Mouse (Mus musculus): ENCODE results near the gene Olfr410.

Gene Olfr410

GRCm38 (mm10) chr11:74337931-74338330 lies at the start of gene Olfr410:
Gene Olfr410, minus strand, starts transcription at chr11:74338031.
- DNase-seq (ENCODE audit: low spot score), result no peak

- DNase-seq (ENCODE audit: low spot score), result no peak
These were observed 49.4 kb upstream of the Olfr410 start for GRCm38 (mm10) chr11:74387203-74387602.

- DNase-seq (ENCODE audit: low spot score), result no peak
These were observed 47.8 kb upstream of the Olfr410 start for GRCm38 (mm10) chr11:74385674-74386073.

GRCm38 (mm10) chr11:74379166-74379873 lies 41.5 kb upstream of the Olfr410 start:
- no peak for DNase-seq (ENCODE audit: low spot score)

- no peak for DNase-seq (ENCODE audit: low spot score)
These were observed 39.0 kb upstream of the Olfr410 start for GRCm38 (mm10) chr11:74376847-74377246.

- no peak for DNase-seq (ENCODE audit: low spot score)
These were observed 33.7 kb upstream of the Olfr410 start for GRCm38 (mm10) chr11:74371393-74372100.

- DNase-seq (ENCODE audit: low spot score), result no peak
These were observed 23.9 kb upstream of the Olfr410 start, which contains the start of gene Olfr412 for GRCm38 (mm10) chr11:74361769-74362168. Gene Olfr412, plus strand, starts transcription at chr11:74362069.

GRCm38 (mm10) chr11:74352550-74352949 lies 14.7 kb upstream of the Olfr410 start, which contains the start of gene Olfr411:
Gene Olfr411, minus strand, starts transcription at chr11:74352650.
- DNase-seq (ENCODE audit: low spot score), result no peak

- DNase-seq (ENCODE audit: low spot score), result no peak
These were observed 9.1 kb downstream of the Olfr410 start for GRCm38 (mm10) chr11:74328781-74329180.

- DNase-seq (ENCODE audit: low spot score), result no peak
These were observed 11.8 kb downstream of the Olfr410 start for GRCm38 (mm10) chr11:74326044-74326443.

GRCm38 (mm10) chr11:74287256-74287655 lies 50.6 kb downstream of the Olfr410 start:
- no peak for DNase-seq (ENCODE audit: low spot score)

- DNase-seq (ENCODE audit: low spot score), result no peak
These were observed 54.4 kb downstream of the Olfr410 start, which contains the start of gene Olfr59 for GRCm38 (mm10) chr11:74283436-74283835. Gene Olfr59, plus strand, starts transcription at chr11:74283736.
